Mouse (Mus musculus): ENCODE measurements around the gene Aftph. TPM values are rescaled to one million over a fixed set of nuclear protein-coding genes. Genes with fewer than 3 reads are reported as not detected.
A peak's percentile ranks its signal among the peaks of the same experiment; 100 is the strongest.
"Not testable (repeated sequence)": the region's sequence is repeated elsewhere in the genome, so short reads cannot be mapped to it uniquely, and the experiment has no call there.

Gene Aftph
- polyA plus RNA-seq, 1 experiment from 2014 or later: 19.9 TPM

DNA sequence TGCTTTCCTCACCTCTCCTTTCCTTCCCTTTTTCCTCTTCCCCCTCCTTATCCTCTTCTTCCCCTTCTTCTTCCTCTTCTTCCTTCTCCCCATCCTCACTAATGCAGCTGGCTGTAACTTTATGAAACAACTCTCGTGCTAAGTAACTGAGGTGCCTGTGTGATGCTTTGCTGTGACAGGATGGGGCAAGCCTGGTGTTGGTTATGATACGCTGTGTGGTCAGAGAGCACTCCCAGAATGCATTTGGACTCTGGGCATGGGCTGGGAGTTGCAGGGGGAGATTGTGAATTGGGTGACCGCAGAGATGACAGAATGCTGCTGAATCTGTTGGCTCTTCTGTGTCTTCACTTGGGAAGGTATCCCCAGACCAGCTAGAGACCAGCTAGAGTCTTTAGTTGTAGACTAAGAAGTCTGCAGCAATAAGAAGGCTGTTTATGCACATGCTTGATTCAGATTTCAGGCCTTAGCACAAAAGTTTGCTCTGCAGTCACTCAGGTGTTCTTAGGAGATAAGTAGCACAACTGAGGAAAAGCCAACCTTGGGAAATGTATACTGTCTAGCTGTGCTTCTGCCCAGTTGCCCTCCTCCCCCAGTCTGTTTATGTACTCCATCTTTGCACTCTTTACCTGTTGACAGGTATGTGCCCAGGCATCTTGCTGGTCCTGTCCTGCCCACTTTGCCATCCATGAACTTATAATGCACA is 37.6 kb upstream of the Aftph start:
- H3K27ac ChIP-seq (ENCODE audit: low read length): no peak overlapping the region
- no peak for ATAC-seq (ENCODE audit: low read depth)
- no peaks in the 10 kb centered on the region for H3K4me1 ChIP-seq (replicated peaks; ENCODE audit: control insufficient read depth, insufficient read depth, low read length)
- no peak overlapping the region for H3K9ac ChIP-seq (ENCODE audit: low read length)
- H3K4me2 ChIP-seq (ENCODE audit: low read depth, low read length): no peak overlapping the region
- WGBS: 72% methylated on average over 3 of the region's 3 CpGs
- peaks cover under 1% of the 10 kb centered on the region; the same call in 1 of the 2 replicates for H3K9me3 ChIP-seq (ENCODE audit: control insufficient read depth, low read length)
- no peaks in the 10 kb centered on the region for H3K36me3 ChIP-seq (ENCODE audit: control insufficient read depth, insufficient read depth, low read length)
- H3K27me3 ChIP-seq (ENCODE audit: control insufficient read depth, insufficient read depth, low read depth, low read length): no peaks in the 10 kb centered on the region
- H3K4me3 ChIP-seq (ENCODE audit: low read length): no peak overlapping the region

GRCm38 (mm10) chr11:20778298-20778697 is 36.9 kb upstream of the Aftph start:
- Histone ChIP-seq H3K4me1 (replicated peaks; ENCODE audit: control insufficient read depth, insufficient read depth, low read length) (no peaks in the 10 kb centered on the region), H3K36me3 (ENCODE audit: control insufficient read depth, insufficient read depth, low read length) (no peaks in the 10 kb centered on the region), H3K4me2 (ENCODE audit: low read depth, low read length) (no peak overlapping the region), H3K27ac (ENCODE audit: low read length) (no peak overlapping the region), H3K9ac (ENCODE audit: low read length) (no peak overlapping the region), H3K27me3 (ENCODE audit: control insufficient read depth, insufficient read depth, low read depth, low read length) (no peaks in the 10 kb centered on the region), H3K9me3 (ENCODE audit: control insufficient read depth, low read length) (no peaks in the 10 kb centered on the region), H3K4me3 (ENCODE audit: low read length) (no peak overlapping the region)
- WGBS: 40% methylated on average over 1 of the region's 1 CpGs
- ATAC-seq (ENCODE audit: low read depth): no peak

- Histone ChIP-seq H3K9ac (ENCODE audit: low read length) (no peak overlapping the region), H3K36me3 (ENCODE audit: control insufficient read depth, insufficient read depth, low read length) (no peaks in the 10 kb centered on the region), H3K4me3 (ENCODE audit: low read length) (no peak overlapping the region), H3K27ac (ENCODE audit: low read length) (no peak overlapping the region), H3K27me3 (ENCODE audit: control insufficient read depth, insufficient read depth, low read depth, low read length) (no peaks in the 10 kb centered on the region), H3K4me1 (replicated peaks; ENCODE audit: control insufficient read depth, insufficient read depth, low read length) (no peaks in the 10 kb centered on the region), H3K9me3 (ENCODE audit: control insufficient read depth, low read length) (no peaks in the 10 kb centered on the region), H3K4me2 (ENCODE audit: low read depth, low read length) (no peak overlapping the region)
- ATAC-seq (ENCODE audit: low read depth): no peak
Measured at GRCm38 (mm10) chr11:20776668-20777067, 35.3 kb upstream of the Aftph start.

GRCm38 (mm10) chr11:20772642-20773041 is 31.3 kb upstream of the Aftph start:
- no peak for ATAC-seq (ENCODE audit: low read depth)
- H3K36me3 ChIP-seq (ENCODE audit: control insufficient read depth, insufficient read depth, low read length): no peaks in the 10 kb centered on the region
- H3K9ac ChIP-seq (ENCODE audit: low read length): no peak overlapping the region
- H3K9me3 ChIP-seq (ENCODE audit: control insufficient read depth, low read length): no peaks in the 10 kb centered on the region
- no peaks in the 10 kb centered on the region for H3K4me1 ChIP-seq (replicated peaks; ENCODE audit: control insufficient read depth, insufficient read depth, low read length)
- 29% methylated on average over 1 of the region's 1 CpGs for WGBS
- no peak overlapping the region for H3K27ac ChIP-seq (ENCODE audit: low read length)
- H3K27me3 ChIP-seq (ENCODE audit: control insufficient read depth, insufficient read depth, low read depth, low read length): no peaks in the 10 kb centered on the region
- no peak overlapping the region for H3K4me3 ChIP-seq (ENCODE audit: low read length)
- no peak overlapping the region for H3K4me2 ChIP-seq (ENCODE audit: low read depth, low read length)

DNA sequence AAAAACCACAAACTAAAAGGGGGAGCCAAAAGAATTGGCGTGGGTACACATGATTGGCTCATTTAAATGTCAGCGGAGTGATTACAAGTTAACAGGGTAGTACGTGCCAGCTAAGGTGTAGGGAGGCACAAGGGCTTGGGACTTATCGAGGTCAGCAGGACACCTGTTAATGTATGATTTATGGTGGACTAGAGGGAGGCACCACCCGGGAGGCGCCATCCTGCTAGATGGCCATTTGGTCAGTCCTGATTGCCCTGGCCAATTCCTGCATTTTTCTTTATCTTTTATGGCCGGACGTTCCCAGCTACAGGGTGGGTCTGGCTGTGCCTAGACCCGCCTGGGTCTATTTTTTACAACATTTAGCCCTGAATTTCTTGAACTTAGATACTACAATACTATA is 30.4 kb upstream of the Aftph start:
- WGBS: 58% methylated on average over 9 of the region's 9 CpGs
- not testable (repeated sequence) for H3K4me3 ChIP-seq (ENCODE audit: low read length); H3K4me1 ChIP-seq (replicated peaks; ENCODE audit: control insufficient read depth, insufficient read depth, low read length); H3K9me3 ChIP-seq (ENCODE audit: control insufficient read depth, low read length); ATAC-seq (ENCODE audit: low read depth); H3K9ac ChIP-seq (ENCODE audit: low read length); H3K27me3 ChIP-seq (ENCODE audit: control insufficient read depth, insufficient read depth, low read depth, low read length); H3K4me2 ChIP-seq (ENCODE audit: low read depth, low read length); H3K36me3 ChIP-seq (ENCODE audit: control insufficient read depth, insufficient read depth, low read length); H3K27ac ChIP-seq (ENCODE audit: low read length)

GRCm38 (mm10) chr11:20761984-20762383 is 20.6 kb upstream of the Aftph start:
- not testable (repeated sequence) for H3K4me1 ChIP-seq (replicated peaks; ENCODE audit: control insufficient read depth, insufficient read depth, low read length); H3K27ac ChIP-seq (ENCODE audit: low read length); H3K36me3 ChIP-seq (ENCODE audit: control insufficient read depth, insufficient read depth, low read length); H3K4me3 ChIP-seq (ENCODE audit: low read length); H3K9ac ChIP-seq (ENCODE audit: low read length); H3K9me3 ChIP-seq (ENCODE audit: control insufficient read depth, low read length); ATAC-seq (ENCODE audit: low read depth); H3K27me3 ChIP-seq (ENCODE audit: control insufficient read depth, insufficient read depth, low read depth, low read length); H3K4me2 ChIP-seq (ENCODE audit: low read depth, low read length)
- WGBS: 92% methylated on average over 10 of the region's 10 CpGs

DNA sequence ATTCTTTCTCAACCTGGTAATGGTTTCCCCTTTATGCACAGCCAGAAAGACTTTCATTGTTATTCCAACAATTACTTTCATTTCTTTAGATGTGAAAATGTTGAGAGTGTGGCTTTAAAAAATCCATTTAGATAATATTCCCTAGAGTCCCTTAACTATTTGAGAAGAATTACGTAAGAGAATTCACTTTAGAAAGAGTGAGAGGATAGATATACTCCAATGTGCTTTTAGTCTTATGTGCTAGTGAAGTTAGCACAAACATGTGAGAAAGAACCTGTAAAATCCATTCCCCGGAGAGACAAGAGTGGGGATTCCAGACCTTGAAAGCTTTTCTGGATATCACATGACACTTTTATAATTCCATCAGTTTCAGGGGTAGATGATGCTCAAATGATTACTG is 9.2 kb upstream of the Aftph start:
- H3K4me3 ChIP-seq (ENCODE audit: low read length): no peak overlapping the region
- 72% methylated on average over 2 of the region's 2 CpGs for WGBS
- no peak overlapping the region for H3K27ac ChIP-seq (ENCODE audit: low read length)
- H3K4me1 ChIP-seq (replicated peaks; ENCODE audit: control insufficient read depth, insufficient read depth, low read length): no peaks in the 10 kb centered on the region
- H3K4me2 ChIP-seq (ENCODE audit: low read depth, low read length): no peak overlapping the region
- H3K36me3 ChIP-seq (ENCODE audit: control insufficient read depth, insufficient read depth, low read length): no peaks in the 10 kb centered on the region
- no peak for ATAC-seq (ENCODE audit: low read depth)
- H3K9ac ChIP-seq (ENCODE audit: low read length): no peak overlapping the region
- H3K9me3 ChIP-seq (ENCODE audit: control insufficient read depth, low read length): peaks cover 4% of the 10 kb centered on the region
- no peaks in the 10 kb centered on the region for H3K27me3 ChIP-seq (ENCODE audit: control insufficient read depth, insufficient read depth, low read depth, low read length)

DNA sequence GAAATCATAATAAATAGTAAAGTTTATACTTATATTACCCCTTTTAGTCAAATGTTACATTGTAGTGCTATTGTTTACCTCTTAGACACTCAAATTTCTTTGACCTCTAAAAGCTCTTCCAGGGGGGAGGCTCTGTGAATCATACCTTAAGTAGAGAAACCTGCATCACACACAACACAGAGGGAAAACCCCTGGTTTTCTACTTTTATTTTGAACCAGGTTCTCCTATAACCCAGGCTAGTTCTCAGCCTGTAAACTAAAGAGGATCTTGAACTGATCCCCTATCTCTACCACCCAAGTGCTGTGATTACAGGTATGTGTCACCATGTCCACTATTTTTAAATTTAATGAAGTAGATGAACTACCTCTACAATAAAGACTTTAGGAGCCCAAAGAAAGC is 2.0 kb upstream of the Aftph start:
- no peaks in the 10 kb centered on the region for H3K27me3 ChIP-seq (ENCODE audit: control insufficient read depth, insufficient read depth, low read depth, low read length)
- ATAC-seq (ENCODE audit: low read depth): no peak

DNA sequence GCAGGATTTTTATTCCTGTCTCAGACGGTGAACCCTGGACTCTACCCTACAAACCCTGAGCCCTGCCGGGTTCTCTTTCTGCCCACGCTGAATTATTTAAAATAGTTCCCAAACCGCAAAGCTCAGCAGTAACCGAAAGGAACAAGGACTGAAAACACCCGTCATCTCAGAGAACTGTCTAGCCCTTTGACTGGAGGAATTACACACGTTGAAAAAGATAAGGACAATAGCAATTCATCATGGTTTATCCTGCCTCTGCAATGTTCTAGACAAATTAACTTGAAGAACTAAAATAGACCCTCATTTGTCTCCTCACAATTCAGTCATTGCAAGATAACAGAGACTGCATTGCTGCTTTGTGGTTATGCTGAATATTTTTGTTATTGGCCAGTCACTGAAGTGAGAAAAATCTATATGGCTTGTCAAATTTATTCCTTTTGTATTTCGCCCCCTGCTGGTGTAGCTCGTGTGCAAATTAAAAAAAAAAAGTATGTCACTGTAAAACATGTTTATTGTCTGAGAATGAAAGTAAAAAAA is 1.0 kb upstream of the Aftph start:
- Histone ChIP-seq H3K9ac (ENCODE audit: low read length) (peak overlapping the region; percentile 90), H3K4me2 (ENCODE audit: low read depth, low read length) (peak overlapping the region; percentile 80), H3K9me3 (ENCODE audit: control insufficient read depth, low read length) (no peaks in the 10 kb centered on the region), H3K27me3 (ENCODE audit: control insufficient read depth, insufficient read depth, low read depth, low read length) (no peaks in the 10 kb centered on the region), H3K36me3 (ENCODE audit: control insufficient read depth, insufficient read depth, low read length) (no peaks in the 10 kb centered on the region), H3K4me1 (replicated peaks; ENCODE audit: control insufficient read depth, insufficient read depth, low read length) (no peaks in the 10 kb centered on the region; the same call in 1 of the 2 replicates), H3K27ac (ENCODE audit: low read length) (peak overlapping the region; percentile 99), H3K4me3 (ENCODE audit: low read length) (peak overlapping the region; percentile 99)
- 0% methylated on average over 9 of the region's 9 CpGs for WGBS
- no peak for ATAC-seq (ENCODE audit: low read depth)

More for the DNA sequence above, 2.0 kb upstream of the Aftph start:
- H3K27ac ChIP-seq (ENCODE audit: low read length): no peak overlapping the region
- no peak overlapping the region for H3K4me2 ChIP-seq (ENCODE audit: low read depth, low read length)
- no peak overlapping the region for H3K4me3 ChIP-seq (ENCODE audit: low read length)
- H3K36me3 ChIP-seq (ENCODE audit: control insufficient read depth, insufficient read depth, low read length): no peaks in the 10 kb centered on the region
- H3K4me1 ChIP-seq (replicated peaks; ENCODE audit: control insufficient read depth, insufficient read depth, low read length): no peaks in the 10 kb centered on the region; the same call in 1 of the 2 replicates
- no peak overlapping the region for H3K9ac ChIP-seq (ENCODE audit: low read length)
- no peaks in the 10 kb centered on the region for H3K9me3 ChIP-seq (ENCODE audit: control insufficient read depth, low read length)
